Mouse (Mus musculus) left cerebral cortex, adult 2 months (tissue): ENCODE measurements around the gene Ebp. TPM values are rescaled to one million over a fixed set of nuclear protein-coding genes. Genes with fewer than 3 reads are reported as not detected.
A peak's percentile ranks its signal among the peaks of the same experiment; 100 is the strongest.

Experiments
- DNase-seq, 2 experiments: peaks; one replicate each; pipeline ENCODE4 v3.0.0; 2021 to 2022; ENCODE audit warnings: low spot score in 2 of 2, mixed read lengths in 1 of 2; ENCODE audit errors: extremely low spot score in 1 of 2
- H3K27ac ChIP-seq: fragments of 200-600 bp; 2 replicates; pipeline ENCODE4 v1.8.1; 2022
- H3K4me3 ChIP-seq: fragments of 200-600 bp; 2 replicates; pipeline ENCODE4 v1.8.1; 2022
- CTCF ChIP-seq: fragments of 200-600 bp; IDR thresholded peaks from 2 replicates; pipeline ENCODE4 v1.8.1; 2022; ENCODE audit warnings: antibody characterized with exemption, mild to moderate bottlenecking, moderate library complexity
- intact Hi-C: fragments of 180-260 bp; cut with DNase I; formaldehyde crosslinking; loops from one replicate; pipeline ENCODE4 v1.15.1; 2025
- total RNA-seq, 2 experiments: library from RNA; stranded (reverse); gene quantifications; 2 replicates each; pipeline ENCODE4 v1.2.3; 2021

Ebp gene
- total RNA-seq, 2 experiments from 2014 or later: 34.8 to 35.7 TPM

DNA sequence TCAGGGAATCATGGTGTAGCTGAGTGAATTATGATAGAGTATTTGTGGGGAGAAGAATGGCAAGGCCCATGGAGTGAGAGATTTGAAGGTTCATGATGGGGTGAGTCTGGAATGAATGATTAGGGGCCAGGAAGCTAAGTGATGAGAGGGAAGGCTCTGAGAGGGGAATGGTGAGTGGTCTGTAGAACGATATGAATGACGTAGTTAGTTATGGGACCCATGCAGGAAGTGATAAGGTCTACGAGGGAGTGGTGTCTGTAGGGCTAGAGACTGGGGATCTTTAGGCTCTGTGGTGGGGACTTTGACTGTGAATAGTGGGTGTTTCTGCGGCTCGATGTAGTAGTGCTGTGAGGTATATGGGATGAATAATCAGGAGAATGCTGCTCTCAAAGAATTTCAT is 13.7 kb downstream of the Ebp start:
- intact Hi-C loops: loop anchor here (5.0 kb wide), 1 partner anchor 73 kb away; the partner anchor contains the start of gene Ftsj1
- DNase-seq: no peak
- TF ChIP-seq CTCF: no peak
- Histone ChIP-seq H3K27ac (no peak overlapping the region), H3K4me3 (no peak overlapping the region)

DNA sequence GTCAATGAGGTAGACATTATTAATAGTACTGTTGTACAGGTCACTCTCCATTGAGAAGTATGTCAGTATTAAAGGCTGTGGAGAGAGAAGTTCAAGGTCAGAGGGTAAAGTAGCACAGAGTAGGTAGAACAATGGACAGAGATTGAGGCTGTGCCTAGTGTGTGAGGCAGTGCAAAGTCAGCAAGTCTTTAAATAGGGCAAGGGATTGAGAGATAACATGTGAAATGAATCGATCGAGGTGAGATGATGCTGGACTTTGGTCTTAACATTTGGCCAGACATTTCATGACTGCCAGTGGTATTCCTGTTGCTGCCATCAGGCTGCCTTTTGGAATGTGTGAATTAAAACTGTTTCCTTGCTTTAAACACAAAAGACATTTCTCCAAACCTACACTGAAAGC is 14.4 kb downstream of the Ebp start:
- DNase-seq: no peak
- no peak for TF ChIP-seq CTCF
- Histone ChIP-seq H3K4me3 (no peak overlapping the region), H3K27ac (no peak overlapping the region)
- intact Hi-C loops: loop anchor here (5.0 kb wide), 1 partner anchor 73 kb away; the partner anchor contains the start of gene Ftsj1

DNA sequence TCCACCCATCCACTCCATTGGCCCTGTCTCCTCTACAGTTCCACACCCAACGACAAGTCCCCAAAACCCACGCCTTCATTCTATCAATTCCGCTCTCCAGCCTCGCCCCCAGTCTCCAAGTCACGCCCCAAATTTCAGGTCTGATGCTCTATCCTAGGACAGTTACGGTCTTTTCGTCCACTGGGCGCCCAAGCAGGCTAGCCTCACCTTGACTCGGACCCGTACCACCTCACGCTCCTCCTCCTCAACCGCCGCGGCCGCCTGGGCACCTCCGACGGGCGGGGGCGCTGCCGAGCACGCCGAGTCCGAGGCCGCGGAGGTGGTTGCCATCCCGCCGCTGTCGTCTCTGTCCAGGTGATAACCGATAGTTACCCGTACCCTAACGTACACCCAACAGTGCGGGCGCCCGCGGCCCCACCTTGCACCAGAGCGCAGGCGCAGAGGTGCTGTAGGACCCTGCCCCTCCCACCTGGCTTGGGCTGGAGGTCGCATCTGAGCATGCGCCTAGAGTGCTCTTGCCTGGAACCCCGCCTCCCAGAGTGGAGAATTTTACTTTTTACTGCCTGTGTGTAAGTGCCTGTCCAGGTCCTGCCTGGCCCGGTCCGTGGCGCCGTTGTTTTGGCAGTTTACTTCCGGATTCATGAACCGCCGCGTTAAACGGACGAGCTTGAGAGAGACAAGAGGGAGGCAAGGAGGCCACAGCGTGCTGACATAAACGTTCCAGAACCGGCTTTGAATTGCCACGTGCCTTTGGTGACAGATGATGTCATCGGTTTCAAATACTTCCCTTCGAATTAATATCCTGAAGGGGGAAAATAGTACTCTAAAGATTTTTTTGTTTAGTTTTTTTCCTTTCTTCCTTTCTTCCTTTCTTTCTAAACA is 17.6 kb downstream of the Ebp start, which contains the start of gene Tbc1d25:
TSS of gene Tbc1d25 (minus strand) at position 678 of the 882 bp plus-strand sequence.
- peak; percentile 69 to 78 for DNase-seq
- intact Hi-C loops: loop anchor here (1.0 to 5.0 kb wide), 2 partner anchors 30 to 77 kb away; partner anchors contain the start of genes Ftsj1 and Rbm3
- H3K27ac ChIP-seq: peak within 1 kb of the TSS; percentile 79
- peak within 1 kb of the TSS; percentile 64 for H3K4me3 ChIP-seq
- peak; percentile 15; the same call in 1 of the 2 replicates for TF ChIP-seq CTCF

DNA sequence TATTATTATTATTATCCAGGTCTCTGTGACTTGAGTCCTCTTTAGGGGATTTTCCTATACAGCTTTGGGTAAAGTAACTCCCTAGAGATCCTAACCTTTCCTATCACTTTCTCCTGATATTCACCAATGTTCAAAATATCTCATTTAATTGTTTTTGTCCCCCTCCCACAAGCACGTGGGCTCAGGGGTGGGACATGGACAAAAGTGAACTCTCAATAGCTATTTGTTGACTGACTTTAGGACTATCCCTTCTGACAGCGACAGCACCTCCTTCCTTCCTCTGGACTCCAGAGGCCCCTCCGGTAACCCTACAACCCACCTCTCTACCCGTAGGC is 18.2 kb downstream of the Ebp start:
- no peak for DNase-seq
- Histone ChIP-seq H3K27ac (no peak overlapping the region; the same call in 1 of the 2 replicates), H3K4me3 (peak overlapping the region; percentile 64)
- intact Hi-C loops: loop anchor here (1.0 to 5.0 kb wide), 2 partner anchors 30 to 77 kb away; partner anchors contain the start of genes Ftsj1 and Rbm3
- no peak for TF ChIP-seq CTCF

DNA sequence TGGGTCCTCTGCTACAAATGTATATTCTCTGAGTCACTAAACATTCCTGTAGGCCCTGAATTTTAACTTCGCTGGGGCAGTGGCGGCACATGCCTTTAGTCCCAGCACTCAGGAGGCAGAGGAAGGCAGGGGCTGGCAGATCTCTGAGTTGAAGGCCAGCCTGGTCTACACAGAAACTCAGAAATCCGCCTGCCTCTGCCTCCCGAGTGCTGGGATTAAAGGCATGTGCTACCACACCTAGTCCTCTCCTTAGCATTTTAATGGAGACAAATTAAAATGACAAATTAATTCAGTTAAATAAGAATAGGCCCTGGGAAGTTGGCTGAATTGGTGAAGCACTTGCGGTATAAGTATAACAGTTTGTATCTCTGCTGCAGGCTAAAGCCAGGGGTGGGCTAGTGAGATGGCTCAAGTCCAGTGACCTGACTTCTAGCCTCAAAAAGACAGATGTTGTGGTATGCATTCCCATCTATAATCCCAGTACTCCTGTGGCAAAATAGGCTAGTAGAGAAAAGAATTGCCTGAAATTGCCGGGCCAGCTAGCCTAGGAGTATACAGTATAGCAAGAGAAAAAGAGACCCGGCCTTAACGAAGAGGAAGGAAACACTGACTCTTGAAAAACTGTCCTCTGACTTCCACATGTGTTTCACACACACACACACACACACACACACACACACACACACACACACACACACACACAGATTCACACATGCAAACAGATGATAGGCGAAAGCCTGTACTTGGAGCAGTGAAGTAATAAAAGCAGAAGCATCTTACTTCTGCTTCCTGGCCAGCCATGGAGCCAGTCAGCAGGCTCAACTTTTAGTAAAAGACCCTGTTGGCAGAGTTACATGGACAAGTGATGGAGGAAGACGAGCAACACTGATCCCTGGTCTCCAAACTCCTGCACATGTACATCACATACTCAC is 25.3 kb downstream of the Ebp start:
- no peak for TF ChIP-seq CTCF
- DNase-seq: no peak
- no peak overlapping the region for H3K4me3 ChIP-seq
- intact Hi-C loops: no loop called here
- H3K27ac ChIP-seq: no peak overlapping the region

DNA sequence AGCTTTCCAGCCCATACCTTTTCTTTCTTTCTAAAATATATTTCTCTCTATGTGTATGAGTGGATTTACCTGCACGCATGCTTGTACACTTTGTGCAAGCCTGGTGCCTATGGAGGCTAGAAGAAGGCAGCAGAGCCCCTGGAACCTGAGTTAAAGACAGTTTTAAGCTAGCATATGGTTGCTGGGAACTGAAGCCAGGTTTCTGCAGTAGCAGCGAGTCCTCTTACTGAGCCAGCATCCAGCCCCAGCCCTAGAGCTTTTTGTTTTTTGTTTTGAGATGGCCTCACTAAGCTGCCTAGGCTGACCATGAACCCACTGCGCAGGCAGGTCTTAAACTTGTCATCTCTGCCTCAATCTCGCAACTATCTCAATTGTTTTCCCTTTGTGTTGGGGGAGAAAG is 28.8 kb downstream of the Ebp start:
- Histone ChIP-seq H3K27ac (no peak overlapping the region), H3K4me3 (no peak overlapping the region)
- intact Hi-C loops: no loop called here
- no peak for DNase-seq
- no peak for TF ChIP-seq CTCF

DNA sequence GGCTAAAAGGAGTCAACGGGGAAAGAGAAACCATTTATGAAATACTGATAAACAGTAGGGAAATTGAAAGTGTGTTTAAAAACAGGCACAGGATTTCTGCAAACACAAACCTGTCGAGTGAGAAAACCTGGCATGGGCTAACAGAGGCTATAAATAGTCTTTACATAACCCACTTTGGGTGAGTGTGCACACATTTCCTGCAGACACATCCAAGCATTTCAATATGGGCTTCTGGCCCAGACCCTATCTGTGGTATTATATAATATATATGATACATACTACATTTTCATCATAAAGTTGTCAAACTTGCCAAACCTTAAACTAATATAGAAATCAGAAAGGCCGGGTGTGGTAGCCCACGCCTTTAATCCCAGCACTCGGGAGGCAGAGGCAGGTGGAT is 30.2 kb downstream of the Ebp start:
- Histone ChIP-seq H3K4me3 (no peak overlapping the region), H3K27ac (no peak overlapping the region)
- intact Hi-C loops: no loop called here
- TF ChIP-seq CTCF: no peak
- no peak for DNase-seq

DNA sequence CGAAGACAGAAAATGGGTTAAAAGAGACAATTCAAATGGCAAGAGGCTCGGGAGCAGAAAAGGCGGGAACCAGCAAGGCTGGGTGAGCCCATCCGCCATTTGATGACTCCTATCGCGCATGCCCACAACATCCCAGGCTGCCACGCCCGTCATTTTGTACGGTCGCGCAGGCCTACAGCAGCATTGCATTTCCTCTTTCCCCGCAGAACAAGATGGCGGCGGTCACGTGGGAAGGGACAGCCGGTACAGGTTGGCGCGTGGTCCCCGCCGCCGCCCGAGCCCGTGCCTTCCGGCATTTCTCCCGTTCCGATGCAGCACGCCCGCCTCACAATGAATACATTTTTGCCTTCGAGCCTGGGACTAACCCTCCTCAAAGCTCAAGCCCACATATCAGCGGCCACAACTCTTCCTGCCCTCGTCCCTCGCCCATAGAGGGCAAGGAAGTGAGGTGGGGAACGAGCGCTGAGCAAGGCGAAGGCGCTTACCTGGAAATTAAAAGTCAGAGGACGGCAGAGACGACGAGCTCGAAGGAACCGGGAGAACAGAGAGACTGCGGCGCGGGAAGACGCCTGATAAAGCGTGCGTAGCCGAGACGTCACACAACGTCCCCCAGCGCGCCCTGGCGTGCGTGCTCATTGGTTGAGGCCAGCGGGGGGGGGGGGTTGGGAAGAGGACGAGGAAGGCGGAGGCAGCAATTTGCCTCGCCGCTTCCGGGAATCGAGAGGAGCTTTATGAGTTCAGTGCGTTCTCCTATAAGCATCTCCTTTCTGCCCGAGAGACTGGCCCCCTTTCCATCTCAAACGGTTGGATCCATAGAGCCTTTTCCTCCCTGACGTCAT is 47.9 kb downstream of the Ebp start, which contains the start of gene Rbm3:
TSS of gene Rbm3 (minus strand) at position 728 of the 839 bp plus-strand sequence.
- Histone ChIP-seq H3K27ac (peak within 1 kb of the TSS; percentile 95), H3K4me3 (peak within 1 kb of the TSS; percentile 73)
- peak; percentile 82 to 84 for DNase-seq
- TF ChIP-seq CTCF: no peak
- intact Hi-C loops: loop anchor here (1.0 kb wide), 2 partner anchors 13 to 30 kb away; partner anchors contain the start of gene Wdr13

DNA sequence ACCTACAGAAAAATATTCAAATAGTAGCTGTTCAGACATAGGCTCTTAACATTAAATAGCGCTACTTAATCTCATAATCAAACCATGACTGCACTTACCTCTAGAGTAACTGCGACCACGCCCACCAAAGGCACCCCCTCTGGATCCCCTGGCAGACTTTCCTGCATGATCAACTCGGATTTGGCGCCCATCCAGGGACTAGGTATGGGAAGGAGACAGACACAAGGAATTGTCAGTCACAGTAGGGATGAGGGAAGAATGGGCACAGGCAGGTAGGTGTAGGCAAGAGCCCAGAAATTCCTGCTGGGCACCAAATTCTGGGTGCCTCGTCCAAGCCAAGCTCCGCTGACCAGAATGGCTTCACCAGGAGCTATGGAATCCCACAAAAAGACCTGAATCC is 49.6 kb downstream of the Ebp start:
- TF ChIP-seq CTCF: no peak

DNA sequence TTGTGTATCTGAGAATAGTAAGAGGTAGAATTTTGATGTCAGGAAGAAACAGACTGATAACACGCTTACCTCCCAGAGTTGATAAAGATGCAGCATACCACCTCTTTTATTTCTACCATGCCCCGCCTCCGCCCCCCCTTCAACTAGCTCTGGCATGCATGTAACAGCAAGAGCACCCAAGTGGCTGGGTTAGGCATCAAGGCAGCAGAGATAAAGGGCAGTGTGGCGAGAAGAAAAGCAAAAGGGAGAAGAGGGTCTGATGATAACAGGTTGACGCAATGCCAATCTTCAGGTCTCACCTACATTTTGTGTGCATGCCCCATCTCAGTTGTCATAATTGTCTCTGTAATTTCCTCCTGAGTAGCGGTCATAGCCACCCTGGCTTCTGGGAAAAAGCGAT is 50.4 kb downstream of the Ebp start:
- Histone ChIP-seq H3K4me3 (no peak overlapping the region), H3K27ac (no peak overlapping the region)
- intact Hi-C loops: no loop called here
- TF ChIP-seq CTCF: no peak
- DNase-seq: no peak

More for the DNA sequence above, 49.6 kb downstream of the Ebp start:
- DNase-seq: no peak
- intact Hi-C loops: no loop called here
- peak overlapping the region; percentile 73 for H3K4me3 ChIP-seq
- no peak overlapping the region for H3K27ac ChIP-seq

DNA sequence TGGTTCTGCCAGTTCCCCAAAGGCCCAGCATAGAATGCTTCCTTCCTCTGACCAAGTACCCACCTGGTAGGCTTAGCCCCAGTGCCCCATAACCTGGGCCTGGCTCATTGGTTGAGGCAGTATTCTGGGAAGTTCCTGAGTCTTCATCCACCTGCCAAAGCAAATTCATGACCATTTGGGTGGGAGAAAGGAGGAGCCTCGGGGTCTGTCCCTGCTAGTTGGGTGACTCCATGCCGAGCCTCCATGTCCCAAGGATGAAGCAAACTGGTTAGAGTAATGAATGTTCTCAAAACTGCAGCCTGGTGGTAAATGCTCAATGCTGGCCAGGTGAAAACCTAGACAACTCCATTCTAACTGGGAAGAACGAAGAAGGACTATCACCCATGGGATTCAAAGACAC is 52.3 kb downstream of the Ebp start:
- no peak for TF ChIP-seq CTCF
- no peak for DNase-seq
- Histone ChIP-seq H3K4me3 (no peak overlapping the region), H3K27ac (no peak overlapping the region)
- intact Hi-C loops: no loop called here
